Mouse (Mus musculus) lung, postnatal 0 days (tissue): ENCODE measurements around the gene Sin3b.

Experiments
- CTCF ChIP-seq: IDR thresholded peaks from 2 replicates; pipeline ENCODE4 v1.5.1; 2016; ENCODE audit warnings: antibody characterized with exemption, mild to moderate bottlenecking
- EP300 ChIP-seq: IDR thresholded peaks from 2 replicates; pipeline ENCODE4 v1.6.1; 2016; ENCODE audit warnings: antibody characterized with exemption, mild to moderate bottlenecking, control low read depth

GRCm38 (mm10) chr8:72765696-72766095, 42.6 kb downstream of the Sin3b start:
- no peak for TF ChIP-seq CTCF
- TF ChIP-seq EP300 = no peak
